Mouse (Mus musculus) left cerebral cortex, postnatal 36 days (tissue): ENCODE measurements around the gene Entpd1. TPM values are rescaled to one million over a fixed set of nuclear protein-coding genes. Genes with fewer than 3 reads are reported as not detected.
"Not testable (repeated sequence)": the region's sequence is repeated elsewhere in the genome, so short reads cannot be mapped to it uniquely, and the experiment has no call there.

ENCODE experiments used
- DNase-seq, 2 experiments: peaks; one replicate each; pipeline ENCODE4 v3.0.0; 2021 to 2022; ENCODE audit warnings: low spot score in 2 of 2, mixed read lengths in 1 of 2
- intact Hi-C: fragments of 180-260 bp; cut with DNase I; formaldehyde crosslinking; loops from one replicate; pipeline ENCODE4 v1.15.1; 2025
- total RNA-seq, 2 experiments: library from RNA; stranded (reverse); gene quantifications; 2 replicates each; pipeline ENCODE4 v1.2.3; 2021

The Entpd1 gene
- total RNA-seq, 2 experiments from 2014 or later, result 12.5 to 16.9 TPM

GRCm38 (mm10) chr19:40621616-40622015 is 9.4 kb downstream of the Entpd1 start:
- intact Hi-C loops, DNase-seq: not testable (repeated sequence)

DNA sequence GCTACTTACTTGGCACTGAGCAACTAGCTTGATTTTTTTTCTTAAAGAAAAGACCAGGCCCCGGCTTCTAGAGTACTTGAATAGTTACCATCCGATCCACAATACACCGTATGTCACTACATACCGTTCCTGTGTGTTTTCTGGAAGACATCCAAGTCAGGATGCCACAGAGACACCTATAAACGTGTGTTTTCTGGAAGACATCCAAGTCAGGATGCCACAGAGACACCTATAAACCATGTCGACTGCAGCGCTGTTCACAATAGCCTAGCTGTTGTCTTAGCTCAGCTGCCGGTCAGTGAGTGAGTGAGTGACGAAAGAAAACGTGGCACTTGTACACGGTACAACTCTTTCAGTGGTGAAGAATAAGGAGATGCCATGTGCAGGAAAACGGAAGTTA is 13.8 kb downstream of the Entpd1 start:
- no peak for DNase-seq
- intact Hi-C loops, result no loop called here

DNA sequence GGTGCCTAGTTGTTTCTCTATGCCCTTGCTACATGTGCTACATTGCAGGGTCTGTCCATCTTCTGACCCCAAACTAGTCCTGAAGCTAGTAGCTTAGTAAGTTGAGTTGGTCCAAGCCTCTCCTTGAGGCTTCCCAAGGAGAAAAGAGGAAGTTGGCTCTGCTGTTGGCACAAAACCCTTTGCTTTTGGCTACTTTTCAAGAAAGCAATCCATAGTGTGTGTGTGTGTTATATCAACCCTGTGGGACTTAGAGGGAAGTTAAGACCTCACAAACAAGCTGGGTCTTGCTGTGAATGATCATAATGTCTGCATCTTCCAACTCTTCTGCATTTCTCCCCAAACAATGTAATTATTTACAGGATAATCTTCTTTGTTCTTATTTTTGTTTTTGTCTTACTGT is 16.8 kb downstream of the Entpd1 start:
- intact Hi-C loops, result no loop called here
- no peak for DNase-seq

DNA sequence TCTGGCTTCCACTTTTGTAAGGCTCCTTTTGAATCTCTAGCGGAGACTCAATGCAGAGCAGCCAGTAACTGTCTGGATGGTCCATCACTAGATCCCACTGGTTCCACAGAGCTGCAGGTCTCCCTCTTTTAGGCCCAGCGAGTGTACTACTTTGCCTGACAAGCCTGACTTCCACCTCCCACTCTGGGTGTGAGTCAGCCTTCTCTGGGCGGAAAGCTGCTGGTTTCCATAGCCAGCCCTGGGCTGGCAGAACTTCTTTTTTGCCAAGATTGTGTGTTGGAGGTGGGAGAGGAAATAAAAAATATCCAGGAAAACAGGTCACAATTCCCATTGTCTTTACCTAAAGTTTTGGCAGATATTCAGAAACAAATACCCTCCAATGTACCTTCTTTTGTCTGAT is 17.9 kb downstream of the Entpd1 start:
- DNase-seq, result peak; percentile 63 to 64
- intact Hi-C loops, result loop anchor here (2.0 kb wide), 1 partner anchor 73 kb away; no protein-coding TSS in a partner anchor

- intact Hi-C loops, result loop anchor here (2.0 kb wide), 1 partner anchor 72 kb away; no protein-coding TSS in a partner anchor
- no peak for DNase-seq
These were observed 18.4 kb downstream of the Entpd1 start for GRCm38 (mm10) chr19:40630606-40631005.

- intact Hi-C loops, result no loop called here
- DNase-seq, result no peak
These were observed 20.0 kb downstream of the Entpd1 start for GRCm38 (mm10) chr19:40632193-40632592.

GRCm38 (mm10) chr19:40632668-40633067 is 20.5 kb downstream of the Entpd1 start:
- intact Hi-C loops, result loop anchor here (1.0 kb wide), 1 partner anchor 67 kb away; no protein-coding TSS in a partner anchor
- no peak for DNase-seq

DNA sequence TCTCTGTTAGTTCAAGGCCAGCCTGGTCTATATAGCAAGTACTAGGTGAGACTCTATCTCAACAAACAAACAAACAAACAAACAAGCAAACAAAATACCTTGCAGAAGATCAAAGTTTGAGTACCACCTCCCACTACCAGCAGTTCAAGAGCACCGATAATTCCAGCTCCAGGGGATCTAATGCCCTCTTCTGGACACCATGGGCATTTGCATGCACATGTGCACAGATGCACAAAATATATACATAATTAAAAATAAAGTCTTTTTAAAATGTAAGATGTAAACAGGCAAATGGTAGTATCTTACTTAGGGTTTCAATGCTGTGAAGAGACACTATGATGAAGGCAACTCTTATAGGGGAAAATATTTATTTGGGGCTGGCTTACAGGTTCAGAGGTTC is 21.0 kb downstream of the Entpd1 start:
- no peak for DNase-seq
- intact Hi-C loops, result loop anchor here (1.0 kb wide), 1 partner anchor 66 kb away; no protein-coding TSS in a partner anchor

DNA sequence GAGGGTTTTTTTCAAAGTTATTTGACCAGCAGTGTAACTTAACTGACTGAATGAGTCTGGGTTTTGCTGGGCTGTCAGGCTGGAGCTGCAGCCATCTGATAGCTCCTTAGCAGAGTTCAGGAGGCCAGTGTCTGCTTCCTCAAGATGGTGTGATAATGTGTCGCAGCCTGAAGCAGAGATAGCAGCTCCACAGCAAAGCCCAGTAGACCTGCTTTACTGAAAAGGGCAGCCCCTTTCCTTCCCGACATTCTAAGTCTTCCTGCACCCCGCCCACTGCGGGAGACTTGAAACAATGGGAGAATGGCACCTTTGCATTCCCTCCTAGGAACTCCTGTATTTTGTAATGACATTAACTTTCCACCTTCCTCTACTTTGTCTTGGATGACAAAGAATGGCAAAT is 24.9 kb downstream of the Entpd1 start:
- intact Hi-C loops, result no loop called here
- no peak for DNase-seq

DNA sequence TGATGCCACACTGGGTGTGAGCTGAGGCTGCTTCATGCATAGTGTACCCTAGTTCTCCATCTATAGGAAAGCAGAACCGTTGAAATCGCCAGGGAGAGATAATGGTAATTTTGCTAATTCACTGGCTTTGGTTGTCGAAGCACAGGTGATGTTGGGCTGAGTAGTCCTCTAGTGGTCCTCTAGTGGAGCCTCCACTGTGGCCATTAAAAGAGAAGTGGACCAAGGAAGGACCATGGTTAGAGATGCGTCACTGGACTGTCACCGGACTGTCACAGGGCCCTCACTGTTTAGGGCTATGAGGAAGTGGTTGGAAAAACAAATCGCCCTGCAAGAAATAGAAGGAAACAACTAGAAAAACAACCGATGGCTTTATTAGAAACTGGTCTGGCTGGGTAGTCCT is 25.4 kb downstream of the Entpd1 start:
- intact Hi-C loops, result no loop called here

GRCm38 (mm10) chr19:40638582-40638981 is 26.4 kb downstream of the Entpd1 start:
- DNase-seq, result no peak
- intact Hi-C loops, result no loop called here

More for the DNA sequence above, 25.4 kb downstream of the Entpd1 start:
- DNase-seq, result no peak

- intact Hi-C loops, result no loop called here
- DNase-seq, result no peak
These were observed 27.7 kb downstream of the Entpd1 start for GRCm38 (mm10) chr19:40639729-40640304.

- DNase-seq, result no peak
- intact Hi-C loops, result no loop called here
These were observed 28.6 kb downstream of the Entpd1 start for GRCm38 (mm10) chr19:40640799-40641198.

GRCm38 (mm10) chr19:40643846-40644245 is 31.7 kb downstream of the Entpd1 start:
- intact Hi-C loops, result no loop called here
- no peak for DNase-seq

- intact Hi-C loops, result no loop called here
- no peak for DNase-seq
These were observed 34.2 kb downstream of the Entpd1 start for GRCm38 (mm10) chr19:40646379-40646778.

DNA sequence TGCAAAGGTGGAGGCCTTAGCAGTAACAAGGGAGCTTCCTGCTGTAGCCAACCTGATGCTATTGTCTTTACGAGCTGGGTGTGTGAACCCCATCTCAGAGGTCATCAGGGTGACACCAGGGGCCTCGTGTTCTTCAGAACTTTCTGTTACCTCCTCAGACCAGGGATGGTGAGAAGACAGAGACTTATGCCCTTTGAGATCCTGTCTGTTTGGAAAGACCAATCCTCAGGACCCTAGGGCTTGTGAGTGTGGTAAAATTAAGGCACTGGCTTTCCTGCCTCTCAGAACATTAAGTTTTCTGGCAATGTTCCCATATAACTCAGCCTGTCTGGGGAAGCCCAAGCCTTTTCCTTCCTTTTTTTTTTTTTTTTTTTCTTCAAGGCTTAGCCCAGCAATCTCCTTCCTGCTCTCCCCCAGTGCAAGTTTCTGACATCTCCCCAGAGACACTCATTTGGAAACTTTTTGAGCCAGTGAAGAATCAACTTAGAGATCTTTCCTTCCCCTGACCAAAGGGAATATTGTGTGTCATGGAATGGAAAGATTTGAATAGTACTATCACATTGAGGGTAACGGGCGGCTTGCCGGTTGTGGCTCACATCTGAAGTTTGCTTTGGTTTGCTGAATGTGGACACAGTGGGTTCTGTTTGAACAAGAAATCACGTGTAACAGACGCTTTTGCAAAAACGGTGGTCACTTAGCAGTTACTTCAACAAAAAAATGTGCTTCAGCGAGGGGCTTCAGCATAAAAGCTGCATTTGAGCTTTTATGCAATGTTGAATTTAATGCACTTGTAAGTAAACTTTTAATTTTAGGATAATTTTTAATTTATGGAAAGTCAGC is 35.4 kb downstream of the Entpd1 start:
- intact Hi-C loops, result no loop called here
- DNase-seq, result no peak

GRCm38 (mm10) chr19:40650090-40650489 is 37.9 kb downstream of the Entpd1 start:
- intact Hi-C loops, result no loop called here
- DNase-seq, result no peak

DNA sequence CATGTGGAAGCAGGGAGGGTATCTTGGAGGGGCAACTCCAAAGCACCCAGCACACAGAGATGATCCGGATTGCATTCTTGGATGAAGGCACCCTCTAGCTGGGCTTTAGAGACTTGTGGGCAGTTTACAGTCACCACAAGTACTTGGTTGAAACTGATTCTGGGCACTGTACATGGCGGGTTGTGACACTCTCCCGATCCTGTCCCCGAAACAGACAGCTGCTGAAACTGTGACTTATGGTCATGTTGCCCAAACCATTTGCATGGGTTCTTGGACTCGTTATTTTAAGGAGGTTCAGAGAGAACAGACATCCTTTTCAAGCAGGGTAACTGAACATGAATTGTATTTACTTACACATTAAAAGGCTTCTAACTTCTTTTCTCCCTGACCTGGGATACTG is 44.0 kb downstream of the Entpd1 start:
- intact Hi-C loops, result no loop called here
- DNase-seq, result no peak

DNA sequence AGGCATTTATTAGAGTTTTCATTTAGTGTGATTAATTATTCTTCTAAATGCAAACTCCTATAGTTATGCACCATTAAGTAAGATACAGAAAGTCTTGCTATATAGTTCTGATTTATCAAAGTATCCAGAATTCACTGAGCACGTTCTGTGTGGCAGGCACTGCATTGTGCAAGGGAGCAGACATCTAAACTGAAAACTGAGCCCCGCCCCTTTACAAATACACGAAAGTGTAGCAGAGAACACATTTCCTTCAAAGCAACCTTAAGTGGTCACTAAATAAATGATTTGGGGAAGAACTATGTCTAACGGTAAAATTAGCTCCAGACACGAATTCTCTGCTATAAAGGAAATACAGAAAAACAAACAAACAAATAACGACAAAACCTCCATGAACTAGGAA is 46.1 kb downstream of the Entpd1 start:
- no peak for DNase-seq
- intact Hi-C loops, result no loop called here

- DNase-seq, result no peak
- intact Hi-C loops, result no loop called here
These were observed 46.8 kb downstream of the Entpd1 start for GRCm38 (mm10) chr19:40658935-40659334.
